Mouse (Mus musculus) monocyte, adult 5-6 weeks (primary cell): ENCODE data around the gene Zdhhc7. TPM values are rescaled to one million over a fixed set of nuclear protein-coding genes. Genes with fewer than 3 reads are reported as not detected.

Source experiments
- ATAC-seq: fragments of 153-309, 156-312 bp; replicated peaks from 2 replicates; pipeline ENCODE4 v1.8.0; 2017; ENCODE audit warnings: mild to moderate bottlenecking; ENCODE audit not compliant: low TSS enrichment, insufficient number of reproducible peaks, severe bottlenecking, poor library complexity, low FRiP score
- total RNA-seq: library from RNA; stranded (forward); fragments of 200-1000, 200-491, 200-594 nt; gene quantifications from 3 replicates; pipeline ENCODE4 v1.2.3, GENCODE M21; 2017

Gene Zdhhc7
- total RNA-seq, 1 experiment from 2014 or later: 24.9 TPM

- ATAC-seq: no peak
These were observed 17.6 kb upstream of the Zdhhc7 start for GRCm38 (mm10) chr8:120118847-120119246.

- ATAC-seq: no peak
These were observed 16.9 kb upstream of the Zdhhc7 start for GRCm38 (mm10) chr8:120118162-120118561.

DNA sequence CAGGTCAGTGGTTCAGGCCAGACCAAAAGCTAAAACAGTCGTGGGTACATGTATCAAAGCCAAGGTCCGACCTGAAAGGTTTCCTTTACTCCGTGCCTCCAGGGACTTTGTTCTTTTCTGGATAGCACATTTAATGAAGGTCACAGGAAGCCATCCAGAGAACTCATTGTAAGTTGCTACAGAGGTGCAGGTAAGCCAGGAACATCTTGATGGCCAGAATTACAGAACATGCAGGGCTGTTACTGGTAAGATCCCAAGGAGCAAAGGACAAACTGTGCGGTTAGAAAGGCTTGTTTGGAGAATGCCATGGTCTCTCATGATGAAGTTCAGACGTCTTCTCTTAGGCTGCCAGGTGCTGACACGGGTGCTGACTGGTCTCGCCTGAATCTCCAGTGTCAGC lies 15.3 kb upstream of the Zdhhc7 start:
- ATAC-seq: no peak

DNA sequence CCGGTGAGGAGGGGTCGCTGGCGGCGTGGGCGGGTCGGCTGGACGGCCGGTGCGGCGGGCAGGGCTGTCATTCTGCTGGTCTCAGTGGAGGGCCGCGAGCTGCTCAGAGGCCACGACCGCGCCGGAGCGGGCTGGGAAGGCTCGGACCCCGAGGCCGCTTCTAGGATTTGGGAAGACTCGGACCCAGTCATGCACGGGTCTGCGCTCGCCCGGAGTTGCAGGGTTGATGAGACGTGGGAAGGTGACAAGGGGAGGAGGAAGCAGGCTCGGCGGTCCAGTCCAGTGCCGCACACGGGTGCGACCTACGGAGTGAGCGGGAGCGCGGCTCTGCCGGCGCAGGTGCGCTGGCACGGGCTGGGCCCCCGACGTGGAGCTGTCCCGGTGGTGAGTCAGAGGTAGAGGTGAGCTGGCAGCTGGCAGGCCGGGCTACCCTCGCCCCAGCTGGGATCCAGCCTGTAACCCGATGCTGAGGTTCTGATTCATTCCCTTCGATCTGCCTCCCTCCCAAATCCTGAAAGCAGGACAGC lies 13.1 kb upstream of the Zdhhc7 start:
- ATAC-seq: no peak

- peak; percentile 69 for ATAC-seq
These were observed 12.5 kb upstream of the Zdhhc7 start, which contains the start of gene 6430548M08Rik for GRCm38 (mm10) chr8:120113758-120114255. 6430548M08Rik (plus strand) TSS chr8:120114152.

GRCm38 (mm10) chr8:120113306-120113705 lies 12.0 kb upstream of the Zdhhc7 start:
- peak; percentile 4; the same call in 1 of the 2 replicates for ATAC-seq

GRCm38 (mm10) chr8:120112535-120112934 lies 11.3 kb upstream of the Zdhhc7 start:
- peak; percentile 57 for ATAC-seq

DNA sequence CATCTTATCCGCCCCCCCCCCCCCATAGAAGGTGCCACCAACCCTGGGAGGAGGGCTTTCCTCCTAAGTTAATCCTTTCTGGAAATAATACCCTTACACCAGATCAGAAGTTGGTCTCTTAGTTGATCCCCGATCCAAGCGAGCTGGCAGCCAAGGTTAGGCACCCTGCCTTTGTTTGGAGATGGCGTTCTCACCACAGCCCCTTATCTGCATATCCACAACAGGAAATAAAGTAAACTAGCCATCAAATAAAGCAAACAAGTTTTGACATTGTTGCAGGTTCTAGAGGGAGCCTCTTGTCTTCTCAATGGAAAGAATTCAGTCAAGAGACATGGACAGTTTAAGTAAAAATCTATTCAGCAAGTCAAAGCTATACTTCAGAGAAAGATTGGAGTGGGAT lies 10.1 kb upstream of the Zdhhc7 start:
- ATAC-seq: no peak

- no peak for ATAC-seq
These were observed 9.7 kb upstream of the Zdhhc7 start for GRCm38 (mm10) chr8:120110966-120111365.

- ATAC-seq: peak; percentile 46
These were observed 7.9 kb upstream of the Zdhhc7 start for GRCm38 (mm10) chr8:120109149-120109548.

DNA sequence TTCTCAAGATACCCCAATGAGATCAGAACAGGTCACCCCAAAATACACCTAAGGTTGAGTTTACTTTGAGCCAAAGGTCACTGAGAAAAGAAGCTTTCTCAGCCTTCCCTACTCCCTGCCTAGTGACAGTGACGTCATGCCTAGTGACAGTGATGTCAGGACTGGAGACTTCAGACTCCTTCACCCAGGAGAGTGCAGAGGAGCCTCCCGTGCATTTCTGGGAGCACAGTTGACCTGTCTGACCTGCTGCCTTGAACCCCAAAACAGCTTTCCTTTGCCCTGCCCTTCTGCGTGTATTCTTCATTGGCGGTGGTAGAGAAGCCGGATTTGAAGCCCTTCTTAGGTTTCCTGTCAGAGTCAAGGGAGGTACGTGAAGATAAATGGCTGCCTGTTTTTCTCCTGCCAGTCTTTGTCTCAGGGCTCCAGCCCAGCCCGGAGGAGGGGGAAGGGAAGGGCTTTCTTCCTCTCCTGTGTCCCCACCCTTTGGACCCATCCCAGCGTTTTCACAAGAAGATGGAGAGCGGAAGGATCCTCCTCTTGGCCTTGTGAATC lies 3.5 kb upstream of the Zdhhc7 start:
- no peak for ATAC-seq

- no peak for ATAC-seq
These were observed 2.6 kb upstream of the Zdhhc7 start for GRCm38 (mm10) chr8:120103916-120104315.

GRCm38 (mm10) chr8:120100388-120101067 lies 754 bp downstream of the Zdhhc7 start:
- ATAC-seq: no peak

DNA sequence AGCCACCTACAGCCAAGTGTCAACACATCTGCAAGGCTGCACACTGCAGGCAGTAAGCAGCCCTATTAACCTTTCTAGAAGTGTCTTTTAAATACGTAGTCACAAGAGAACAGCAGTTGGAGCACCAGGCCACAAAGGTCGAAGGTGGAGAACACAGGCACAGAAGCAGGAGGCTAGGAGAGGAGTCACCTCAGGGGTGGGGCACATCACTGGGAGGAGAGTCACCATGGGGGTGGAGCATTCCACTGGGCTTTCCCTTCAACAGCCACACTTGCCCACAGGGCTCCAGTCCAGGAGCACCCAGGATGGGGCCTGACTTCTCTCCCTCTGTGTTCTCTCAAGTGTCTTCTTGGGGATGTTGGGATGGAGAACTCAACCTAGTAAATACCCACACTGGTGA lies 4.8 kb downstream of the Zdhhc7 start:
- ATAC-seq: no peak

- no peak for ATAC-seq
These were observed 6.5 kb downstream of the Zdhhc7 start for GRCm38 (mm10) chr8:120094801-120095200.

- no peak for ATAC-seq
These were observed 8.2 kb downstream of the Zdhhc7 start for GRCm38 (mm10) chr8:120093103-120093502.

DNA sequence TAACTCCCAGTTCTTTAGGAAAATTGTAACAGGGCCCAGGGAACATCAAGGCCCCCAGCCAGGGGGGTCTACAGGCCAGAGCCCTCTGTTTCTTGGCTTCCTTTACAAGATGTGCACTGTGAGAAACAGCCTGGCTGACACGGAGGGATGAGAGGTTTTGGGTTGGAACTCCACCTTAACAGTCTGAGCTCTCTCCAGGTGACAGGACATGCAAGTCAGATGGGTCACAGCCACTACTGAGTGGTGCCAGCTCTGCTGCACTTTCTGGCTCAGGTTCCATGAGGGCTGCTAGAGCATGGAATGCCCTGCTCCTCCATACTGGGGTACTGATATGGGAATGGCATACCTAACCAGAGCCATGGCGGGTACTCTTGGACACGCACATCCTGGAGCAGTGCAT lies 10.2 kb downstream of the Zdhhc7 start:
- ATAC-seq: no peak

- ATAC-seq: no peak
These were observed 11.8 kb downstream of the Zdhhc7 start for GRCm38 (mm10) chr8:120089511-120089910.

DNA sequence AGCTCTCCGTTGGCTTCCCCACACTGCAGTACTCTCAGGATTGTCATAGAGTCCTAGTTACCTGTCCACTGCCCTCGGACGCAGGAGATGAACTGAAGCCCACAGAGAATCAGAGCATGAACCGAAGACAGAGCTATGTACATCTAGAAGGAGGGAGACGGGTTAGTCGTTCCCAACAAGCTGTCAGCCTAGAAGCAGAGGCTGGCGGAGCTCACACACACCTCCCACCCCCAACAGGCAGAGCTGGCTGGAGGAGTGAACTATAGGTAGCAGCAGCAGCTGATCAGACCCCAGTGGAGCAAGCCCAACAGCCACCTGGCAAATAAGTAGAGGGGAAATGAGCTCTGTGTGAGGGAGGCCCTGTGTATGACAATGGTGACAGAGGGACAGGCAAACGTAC lies 16.5 kb downstream of the Zdhhc7 start:
- ATAC-seq: no peak

DNA sequence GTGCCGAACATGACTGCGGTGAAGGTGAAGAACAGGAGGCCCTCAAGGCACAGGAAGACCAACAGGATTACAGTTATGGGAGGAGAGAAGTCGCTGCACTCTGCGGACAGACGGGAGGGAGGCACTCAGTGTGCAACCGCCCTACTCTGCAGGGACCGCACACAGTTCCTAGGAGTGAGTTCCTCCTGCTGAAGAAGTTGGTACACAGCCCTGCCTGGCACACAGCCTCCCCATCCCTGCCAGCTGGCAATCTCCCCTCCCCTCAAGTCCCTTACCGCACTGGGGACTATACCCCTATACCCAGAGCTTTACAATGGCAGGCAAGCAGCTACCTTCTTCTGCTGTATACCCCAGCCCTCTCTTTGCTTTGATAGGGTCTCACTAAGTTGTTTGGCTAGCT lies 18.0 kb downstream of the Zdhhc7 start:
- no peak for ATAC-seq
